Mouse (Mus musculus) MEL (cell line): ENCODE data around the gene Tsr2. TPM values are rescaled to one million over a fixed set of nuclear protein-coding genes. Genes with fewer than 3 reads are reported as not detected.

Source experiments
- DNase-seq: peaks from one replicate; pipeline ENCODE4 v3.0.0; 2011; ENCODE audit warnings: low read depth, low spot score
- H3K27ac ChIP-seq: 2 replicates; pipeline ENCODE4 v1.5.1; 2012; ENCODE audit warnings: low read depth, mild to moderate bottlenecking, control low read depth, low read length, moderate library complexity; ENCODE audit not compliant: control insufficient read depth
- H3K27me3 ChIP-seq, 2 experiments: fragments of 150-350 bp in 1 of 2; sonication (generic) in 1 of 2; 2 replicates each; pipeline ENCODE4 v1.6.1; 2012; ENCODE audit warnings: low read length in 2 of 2, mild to moderate bottlenecking in 2 of 2, improper control_type of control experiment in 1 of 2, moderate library complexity in 1 of 2; ENCODE audit not compliant: insufficient read depth in 2 of 2, control insufficient read depth in 1 of 2
- H3K36me3 ChIP-seq, 2 experiments: 2 replicates each; pipeline ENCODE4 v1.6.1; 2012 to 2014; ENCODE audit warnings: low read length in 2 of 2, improper control_type of control experiment in 1 of 2, inconsistent platforms in 1 of 2, mild to moderate bottlenecking in 1 of 2; ENCODE audit not compliant: insufficient read depth in 2 of 2, control insufficient read depth in 1 of 2
- H3K4me1 ChIP-seq, 2 experiments: fragments of 150-350 bp in 1 of 2; sonication (generic) in 1 of 2; 2 replicates each; pipeline ENCODE4 v1.6.1; 2012; ENCODE audit warnings: low read length in 2 of 2, improper control_type of control experiment in 1 of 2, mild to moderate bottlenecking in 1 of 2; ENCODE audit not compliant: insufficient read depth in 2 of 2, control insufficient read depth in 1 of 2
- H3K4me3 ChIP-seq, 2 experiments: fragments of 150-350 bp in 1 of 2; sonication (generic) in 1 of 2; 2 replicates each; pipeline ENCODE4 v1.5.1; 2012; ENCODE audit warnings: low read depth in 2 of 2, low read length in 2 of 2, mild to moderate bottlenecking in 2 of 2, moderate library complexity in 2 of 2, control low read depth in 1 of 2, improper control_type of control experiment in 1 of 2; ENCODE audit not compliant: control insufficient read depth in 1 of 2, insufficient read depth in 1 of 2
- H3K79me2 ChIP-seq: 2 replicates; pipeline ENCODE4 v1.6.1; 2012; ENCODE audit warnings: mild to moderate bottlenecking, low read length, moderate library complexity; ENCODE audit not compliant: control insufficient read depth, poor library complexity, insufficient read depth
- H3K9ac ChIP-seq: 2 replicates; pipeline ENCODE4 v1.6.1; 2012; ENCODE audit warnings: low read depth, mild to moderate bottlenecking, control low read depth, low read length, moderate library complexity; ENCODE audit not compliant: control insufficient read depth, poor library complexity, severe bottlenecking
- H3K9me3 ChIP-seq: fragments of 150-350 bp; sonication (generic); replicated peaks from 2 replicates; pipeline ENCODE4 v1.6.1; 2012; ENCODE audit warnings: mild to moderate bottlenecking, low read length, improper control_type of control experiment, moderate library complexity; ENCODE audit not compliant: insufficient read depth
- BHLHE40 ChIP-seq: IDR thresholded peaks from 2 replicates; pipeline ENCODE4 v1.6.1; 2012; ENCODE audit warnings: low read depth, mild to moderate bottlenecking, inconsistent platforms, low read length, improper control_type of control experiment, borderline replicate concordance
- CHD1 ChIP-seq: IDR thresholded peaks from 2 replicates; pipeline ENCODE4 v1.6.1; 2012; ENCODE audit warnings: low read depth, mild to moderate bottlenecking, inconsistent platforms, low read length, improper control_type of control experiment
- CHD2 ChIP-seq: IDR thresholded peaks from 2 replicates; pipeline ENCODE4 v1.6.1; 2011; ENCODE audit warnings: low read length, improper control_type of control experiment
- CTCF ChIP-seq, 3 experiments: IDR thresholded peaks in 2 of 3; conservative IDR thresholded peaks in 1 of 3; 2 replicates each; pipeline ENCODE4 v1.5.1; 2011 to 2012; ENCODE audit warnings: low read length in 3 of 3, low read depth in 2 of 3, mild to moderate bottlenecking in 2 of 3, improper control_type of control experiment in 1 of 3, inconsistent platforms in 1 of 3, mixed read lengths in 1 of 3, moderate library complexity in 1 of 3; ENCODE audit not compliant: control insufficient read depth in 1 of 3, insufficient read depth in 1 of 3, poor library complexity in 1 of 3, severe bottlenecking in 1 of 3
- ELF1 ChIP-seq: IDR thresholded peaks from 2 replicates; pipeline ENCODE4 v1.6.1; 2014; ENCODE audit warnings: low read depth, mild to moderate bottlenecking, inconsistent platforms, low read length, improper control_type of control experiment, moderate library complexity
- EP300 ChIP-seq, 2 experiments: IDR thresholded peaks; 2 replicates each; pipeline ENCODE4 v1.6.1; 2011; ENCODE audit warnings: improper control_type of control experiment in 2 of 2, low read length in 2 of 2, low read depth in 1 of 2, mild to moderate bottlenecking in 1 of 2
- GATA1 ChIP-seq: IDR thresholded peaks from 2 replicates; pipeline ENCODE4 v1.6.1; 2011; ENCODE audit warnings: low read depth, low read length, improper control_type of control experiment
- KAT2A ChIP-seq: conservative IDR thresholded peaks from 2 replicates; pipeline ENCODE4 v1.6.1; 2012; ENCODE audit warnings: low read depth, low read length, improper control_type of control experiment, inconsistent platforms
- MAFK ChIP-seq: IDR thresholded peaks from 2 replicates; pipeline ENCODE4 v1.6.1; 2011; ENCODE audit warnings: low read depth, mild to moderate bottlenecking, low read length, improper control_type of control experiment, borderline replicate concordance
- MAX ChIP-seq: IDR thresholded peaks from 2 replicates; pipeline ENCODE4 v1.6.1; 2011; ENCODE audit warnings: low read length, improper control_type of control experiment
- MAZ ChIP-seq: IDR thresholded peaks from 2 replicates; pipeline ENCODE4 v1.6.1; 2012; ENCODE audit warnings: low read depth, mild to moderate bottlenecking, inconsistent platforms, low read length, improper control_type of control experiment
- MEF2A ChIP-seq: IDR thresholded peaks from 2 replicates; pipeline ENCODE4 v1.6.1; 2014; ENCODE audit warnings: low read depth, mild to moderate bottlenecking, inconsistent platforms, low read length, improper control_type of control experiment; ENCODE audit not compliant: poor library complexity, insufficient replicate concordance, severe bottlenecking; ENCODE audit errors: extremely low read depth
- MYC ChIP-seq: IDR thresholded peaks from 2 replicates; pipeline ENCODE4 v1.6.1; 2011; ENCODE audit warnings: low read depth, mild to moderate bottlenecking, low read length, improper control_type of control experiment, moderate library complexity
- NELFE ChIP-seq: IDR thresholded peaks from 2 replicates; pipeline ENCODE4 v1.6.1; 2011; ENCODE audit warnings: low read depth, low read length, improper control_type of control experiment
- POLR2AphosphoS5 ChIP-seq: IDR thresholded peaks from 2 replicates; pipeline ENCODE4 v1.6.1; 2012; ENCODE audit warnings: low read depth, borderline replicate concordance, mild to moderate bottlenecking, inconsistent platforms, low read length, moderate library complexity, mixed read lengths
- RAD21 ChIP-seq: IDR thresholded peaks from 2 replicates; pipeline ENCODE4 v1.6.1; 2011; ENCODE audit warnings: mild to moderate bottlenecking, low read depth, low read length, improper control_type of control experiment
- RCOR1 ChIP-seq: IDR thresholded peaks from 2 replicates; pipeline ENCODE4 v1.6.1; 2012; ENCODE audit warnings: low read depth, mild to moderate bottlenecking, inconsistent platforms, low read length, improper control_type of control experiment
- SIN3A ChIP-seq: IDR thresholded peaks from 2 replicates; pipeline ENCODE4 v1.6.1; 2012; ENCODE audit warnings: low read length, improper control_type of control experiment, inconsistent platforms
- SMC3 ChIP-seq: IDR thresholded peaks from 2 replicates; pipeline ENCODE4 v1.6.1; 2011; ENCODE audit warnings: low read depth, low read length, improper control_type of control experiment
- TAL1 ChIP-seq: IDR thresholded peaks from 2 replicates; pipeline ENCODE4 v1.6.1; 2012; ENCODE audit warnings: mild to moderate bottlenecking, inconsistent platforms, low read length, moderate library complexity, mixed read lengths
- USF2 ChIP-seq, 2 experiments: IDR thresholded peaks; 2 replicates each; pipeline ENCODE4 v1.6.1; 2011 to 2012; ENCODE audit warnings: improper control_type of control experiment in 2 of 2, low read length in 2 of 2, borderline replicate concordance in 1 of 2, inconsistent platforms in 1 of 2, low read depth in 1 of 2, mild to moderate bottlenecking in 1 of 2; ENCODE audit not compliant: insufficient read depth in 1 of 2
- ZC3H11A ChIP-seq: IDR thresholded peaks from 2 replicates; pipeline ENCODE4 v1.6.1; 2012; ENCODE audit warnings: low read depth, mild to moderate bottlenecking, inconsistent platforms, low read length, improper control_type of control experiment
- ZKSCAN1 ChIP-seq: IDR thresholded peaks from 2 replicates; pipeline ENCODE4 v1.6.1; 2012; ENCODE audit warnings: low read depth, mild to moderate bottlenecking, inconsistent platforms, low read length, improper control_type of control experiment, moderate library complexity
- ZMIZ1 ChIP-seq: IDR thresholded peaks from 2 replicates; pipeline ENCODE4 v1.6.1; 2012; ENCODE audit warnings: low read depth, mild to moderate bottlenecking, inconsistent platforms, low read length, improper control_type of control experiment, moderate library complexity
- ZNF384 ChIP-seq: IDR thresholded peaks from 2 replicates; pipeline ENCODE4 v1.6.1; 2012; ENCODE audit warnings: low read depth, mild to moderate bottlenecking, inconsistent platforms, low read length, improper control_type of control experiment
- polyA plus RNA-seq, 2 experiments: library from polyadenylated mRNA; stranded (reverse) in 1 of 2; unstranded in 1 of 2; fragments of >175 nt in 1 of 2; fragments of >200 nt in 1 of 2; gene quantifications; 2 replicates each; pipeline versions ENCODE4 v1.2.1 to v1.2.4; 2012; ENCODE audit warnings: low replicate concordance in 2 of 2, low read depth in 1 of 2; ENCODE audit not compliant: insufficient read length in 2 of 2, insufficient read depth in 1 of 2, missing spikeins in 1 of 2
- total RNA-seq: library from RNA; depleted of rRNA; stranded (reverse); fragments of 300-350 nt; gene quantifications from 2 replicates; pipeline ENCODE4 v1.2.3, GENCODE M21; 2012

Gene Tsr2
- total and polyA plus RNA-seq, 3 experiments = 61.9 to 143 (median 106) TPM

GRCm38 (mm10) chrX:151116795-151117194 is 20.5 kb upstream of the Tsr2 start:
- H3K36me3 ChIP-seq = peaks cover 0 to 4% of the 10 kb centered on the region in 2 experiments; a peak in 1 of 4 replicates
- H3K4me3 ChIP-seq = no peak overlapping the region
- H3K79me2 ChIP-seq = no peaks in the 10 kb centered on the region
- H3K27me3 ChIP-seq = no peaks in the 10 kb centered on the region; a peak in 1 of 4 replicates
- peak; percentile 92 for TF ChIP-seq ZC3H11A
- TF ChIP-seq RAD21 = peak; percentile 95
- TF ChIP-seq ZNF384 = peak; percentile 64
- TF ChIP-seq SIN3A = peak; percentile 30; the same call in 1 of the 2 replicates
- TF ChIP-seq CHD1 = no peak
- TF ChIP-seq ELF1 = no peak
- TF ChIP-seq EP300 (IDR thresholded peaks at IDR 0.05; ENCODE audit: low read depth in 1 of 2, low read length in 2 of 2) = no peak
- TF ChIP-seq RCOR1 = no peak
- no peak for TF ChIP-seq USF2 (IDR thresholded peaks at IDR 0.05; ENCODE audit: borderline replicate concordance in 1 of 2, insufficient read depth in 1 of 2, low read depth in 1 of 2, low read length in 2 of 2)
- 0 out of 2 replicates have a peak, but pooled peaks have one; percentile 13 for TF ChIP-seq MYC
- TF ChIP-seq MAZ = 0 out of 2 replicates have a peak, but pooled peaks have one; percentile 40
- no peak for TF ChIP-seq MEF2A
- no peak for TF ChIP-seq MAX
- TF ChIP-seq ZKSCAN1 = no peak
- TF ChIP-seq NELFE = no peak
- TF ChIP-seq SMC3 = peak; percentile 92
- no peak for TF ChIP-seq BHLHE40
- peak; percentile 58 to 94 (median 77) for TF ChIP-seq CTCF (IDR thresholded peaks at IDR 0.05 in 2 of 3, conservative IDR thresholded peaks at IDR 0.05 in 1 of 3; ENCODE audit: control insufficient read depth in 1 of 3, insufficient read depth in 1 of 3, low read depth in 2 of 3, low read length in 3 of 3, poor library complexity in 1 of 3, severe bottlenecking in 1 of 3)
- H3K9me3 ChIP-seq = no peaks in the 10 kb centered on the region
- peak; percentile 78 for DNase-seq
- H3K9ac ChIP-seq = peak overlapping the region; percentile 39; the same call in 1 of the 2 replicates
- no peaks in the 10 kb centered on the region; a peak in 1 of 4 replicates for H3K4me1 ChIP-seq
- no peak overlapping the region for H3K27ac ChIP-seq

DNA sequence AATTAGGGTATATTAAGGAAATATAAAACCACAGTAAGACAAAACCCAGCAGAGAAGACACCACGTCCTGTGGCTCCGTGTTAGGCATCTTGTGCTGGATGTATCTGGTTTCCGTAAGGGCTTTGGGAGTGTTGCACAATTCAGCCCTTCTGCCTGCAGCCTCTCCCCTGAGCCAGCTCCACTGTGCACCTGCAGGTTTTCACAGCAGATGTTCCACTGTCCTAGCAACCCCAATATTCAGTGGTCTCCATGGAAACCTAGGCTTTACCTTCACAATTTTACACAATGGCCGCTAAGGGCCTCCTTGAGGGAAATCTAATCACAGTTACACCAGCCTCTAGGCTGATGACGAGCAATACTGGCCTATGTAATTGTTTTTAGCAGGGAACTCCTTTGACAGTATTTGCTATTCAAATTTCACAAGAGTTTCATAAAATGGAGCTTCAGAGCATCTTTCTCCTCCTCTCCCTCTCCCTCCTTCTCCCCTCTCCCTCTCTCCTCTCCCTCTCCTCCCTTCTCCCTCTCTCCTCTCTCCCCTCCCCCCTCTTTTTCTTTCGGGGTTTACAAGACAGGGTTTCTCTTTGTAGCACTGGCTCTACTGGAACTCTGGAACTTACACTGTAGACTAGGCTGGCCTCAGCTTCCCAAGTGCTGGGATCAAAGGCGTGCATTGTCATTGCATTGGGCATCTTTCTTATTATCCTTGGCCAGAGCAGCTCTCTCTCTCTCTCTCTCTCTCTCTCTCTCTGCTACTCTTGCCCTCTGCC is 11.1 kb upstream of the Tsr2 start:
- H3K27me3 ChIP-seq = peaks cover 0 to 1% of the 10 kb centered on the region in 2 experiments; a peak in 2 of 4 replicates
- no peak overlapping the region for H3K4me3 ChIP-seq
- H3K4me1 ChIP-seq = no peaks in the 10 kb centered on the region
- no peak for DNase-seq
- no peak overlapping the region for H3K27ac ChIP-seq
- H3K9me3 ChIP-seq = no peaks in the 10 kb centered on the region
- no peak for TF ChIP-seq ZNF384
- no peak for TF ChIP-seq MYC
- no peak for TF ChIP-seq ELF1
- TF ChIP-seq CHD2 = no peak
- no peak for TF ChIP-seq TAL1
- TF ChIP-seq POLR2AphosphoS5 = no peak
- TF ChIP-seq GATA1 = no peak
- no peak for TF ChIP-seq ZMIZ1
- no peak for TF ChIP-seq KAT2A
- TF ChIP-seq MEF2A = no peak
- TF ChIP-seq MAFK = no peak
- TF ChIP-seq, all 39 proteins: peak for 0
- H3K79me2 ChIP-seq = no peaks in the 10 kb centered on the region
- no peaks in the 10 kb centered on the region for H3K36me3 ChIP-seq
- no peak overlapping the region for H3K9ac ChIP-seq
